Mouse (Mus musculus) forebrain, embryonic 11.5 days (tissue): ENCODE data around the gene Tmem259. TPM values are rescaled to one million over a fixed set of nuclear protein-coding genes. Genes with fewer than 3 reads are reported as not detected.

Experiments
- ATAC-seq: fragments of 200-750 bp; cut with Nextera tagmentation; replicated peaks from 2 replicates; pipeline ENCODE4 v1.8.0; 2017; ENCODE audit warnings: moderate TSS enrichment; ENCODE audit not compliant: low FRiP score
- DNase-seq: peaks from one replicate; pipeline ENCODE4 v3.0.0-alpha.2; 2017; ENCODE audit warnings: low spot score
- H3K27ac ChIP-seq: fragments of 300-500 bp; sonication (generic); 2 replicates; pipeline ENCODE4 v1.5.1; 2014; ENCODE audit warnings: low read depth, low read length
- H3K27me3 ChIP-seq: fragments of 300-500 bp; sonication (generic); 2 replicates; pipeline ENCODE4 v1.6.1; 2014; ENCODE audit warnings: mild to moderate bottlenecking, low read length, mixed read lengths; ENCODE audit not compliant: control insufficient read depth, insufficient read depth
- H3K36me3 ChIP-seq: fragments of 300-500 bp; sonication (generic); 2 replicates; pipeline ENCODE4 v1.6.1; 2014; ENCODE audit warnings: mild to moderate bottlenecking, low read length, moderate library complexity, mixed read lengths; ENCODE audit not compliant: control insufficient read depth, insufficient read depth
- H3K4me1 ChIP-seq: fragments of 300-500 bp; sonication (generic); replicated peaks from 2 replicates; pipeline ENCODE4 v1.6.1; 2014; ENCODE audit warnings: low read length, mixed read lengths; ENCODE audit not compliant: control insufficient read depth, insufficient read depth
- H3K4me2 ChIP-seq: fragments of 300-500 bp; sonication (generic); 2 replicates; pipeline ENCODE4 v1.6.1; 2014; ENCODE audit warnings: low read depth, mild to moderate bottlenecking, low read length, moderate library complexity, mixed read lengths; ENCODE audit not compliant: severe bottlenecking
- H3K4me3 ChIP-seq: fragments of 300-500 bp; sonication (generic); 2 replicates; pipeline ENCODE4 v1.5.1; 2014; ENCODE audit warnings: low read depth, low read length
- H3K9ac ChIP-seq: fragments of 300-500 bp; sonication (generic); 2 replicates; pipeline ENCODE4 v1.6.1; 2014; ENCODE audit warnings: low read length
- H3K9me3 ChIP-seq: fragments of 300-500 bp; sonication (generic); 2 replicates; pipeline ENCODE4 v1.6.1; 2016; ENCODE audit warnings: low read length, mixed read lengths; ENCODE audit not compliant: control insufficient read depth
- WGBS: fragments of 180-500 bp; shearing (Covaris S2); extraction: QIAGEN DNeasy Blood & Tissue Kit; methylation state at CpG from one replicate; pipeline ENCODE4 v1.1.7; 2014; 5-methylcytosine and 5-hydroxymethylcytosine counted together
- polyA plus RNA-seq: library from polyadenylated mRNA; unstranded; fragments of >200 nt; fragmentation: Nextera tagmentation; extraction: Ambion mirVana; gene quantifications from 2 replicates; pipeline ENCODE4 v1.2.1, GENCODE M21; 2014

Gene Tmem259
- polyA plus RNA-seq, 1 experiment from 2014 or later = 17.8 TPM

DNA sequence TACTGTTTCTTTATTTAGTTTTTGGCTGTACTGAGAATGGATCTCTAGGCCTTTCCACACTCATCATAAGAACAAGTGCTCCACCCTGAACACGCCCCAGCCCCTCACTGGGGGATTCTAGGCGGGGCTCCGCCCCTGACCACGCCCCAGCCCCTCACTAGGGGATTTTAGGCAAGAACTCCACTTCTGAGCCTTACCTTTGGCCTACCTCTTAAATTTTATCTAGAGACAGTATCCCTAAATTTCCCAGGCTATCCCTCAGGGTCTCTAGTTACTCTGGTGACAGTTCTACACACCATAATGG, 40.9 kb upstream of the Tmem259 start:
- 70% methylated on average over 4 of the region's 4 CpGs for WGBS
- no peak for DNase-seq
- H3K27me3 ChIP-seq = no peaks in the 10 kb centered on the region
- no peak overlapping the region for H3K4me3 ChIP-seq
- H3K9me3 ChIP-seq = no peaks in the 10 kb centered on the region
- H3K36me3 ChIP-seq = no peaks in the 10 kb centered on the region
- H3K9ac ChIP-seq = no peak overlapping the region
- no peak overlapping the region for H3K4me2 ChIP-seq
- H3K4me1 ChIP-seq = peaks cover under 1% of the 10 kb centered on the region; the same call in 1 of the 2 replicates
- no peak overlapping the region for H3K27ac ChIP-seq
- no peak for ATAC-seq

DNA sequence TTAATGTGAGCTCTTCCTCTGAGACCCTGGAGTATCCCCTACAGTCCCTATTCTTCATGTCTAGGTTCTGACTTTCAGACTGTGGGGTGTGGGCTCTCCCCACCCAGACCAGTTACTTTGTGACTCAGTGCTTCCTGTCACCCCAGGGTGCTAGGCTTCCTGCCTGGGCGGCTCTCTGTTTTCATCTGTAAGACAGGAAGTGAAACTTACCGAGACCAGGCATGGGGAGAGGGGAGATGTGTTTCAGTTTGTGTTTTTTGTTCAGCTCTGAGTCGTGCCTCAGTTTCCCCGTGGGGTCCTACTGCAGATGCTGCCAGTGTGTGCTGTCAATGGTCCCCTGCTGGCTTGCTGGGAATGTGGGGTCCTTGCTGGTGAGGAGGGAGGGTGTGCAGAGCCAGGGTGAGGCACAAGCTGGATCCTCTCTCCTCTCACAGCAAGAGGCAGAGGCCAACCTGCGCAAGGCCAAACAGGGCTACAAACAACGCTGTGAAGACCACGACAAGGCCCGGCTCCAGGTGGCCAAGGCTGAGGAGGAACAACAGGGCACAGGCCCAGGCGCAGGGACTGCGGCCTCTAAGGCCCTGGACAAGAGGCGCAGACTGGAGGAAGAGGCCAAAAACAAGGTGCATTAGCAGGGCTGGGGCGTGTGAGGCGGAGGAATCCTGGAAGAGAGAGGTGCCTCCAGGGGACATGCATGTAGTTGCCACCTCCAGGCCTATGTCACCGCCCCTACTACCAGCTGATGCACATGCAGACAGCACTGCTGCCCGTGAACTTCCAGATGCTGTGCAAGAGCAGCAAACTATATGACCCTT, 40.3 kb upstream of the Tmem259 start:
- Histone ChIP-seq H3K27me3 (peaks cover 2% of the 10 kb centered on the region; the same call in 1 of the 2 replicates), H3K36me3 (no peaks in the 10 kb centered on the region), H3K4me1 (peaks cover 5% of the 10 kb centered on the region; the same call in 1 of the 2 replicates), H3K4me2 (no peak overlapping the region), H3K9me3 (no peaks in the 10 kb centered on the region), H3K27ac (no peak overlapping the region), H3K4me3 (no peak overlapping the region), H3K9ac (no peak overlapping the region)
- no peak for DNase-seq
- WGBS = 80% methylated on average over 15 of the region's 15 CpGs
- no peak for ATAC-seq

DNA sequence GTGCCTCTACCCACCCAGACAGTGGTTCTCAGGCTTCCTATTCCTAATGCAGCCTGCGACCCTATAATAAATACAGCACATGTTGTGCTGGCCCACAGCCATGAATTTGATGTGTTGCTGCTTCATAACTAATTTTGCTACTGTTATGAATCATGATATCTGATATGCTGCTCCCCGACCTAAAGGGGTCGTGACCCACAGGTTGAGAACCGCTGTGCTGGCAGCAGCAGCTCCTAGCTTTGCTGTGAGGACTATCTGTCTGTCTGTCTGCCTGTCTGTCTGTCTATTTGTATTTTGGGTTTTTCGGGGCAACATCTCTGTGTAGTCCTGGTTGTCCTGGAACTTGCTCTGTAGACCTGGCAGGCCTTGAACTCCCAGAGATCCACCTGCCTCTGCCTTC, 39.6 kb upstream of the Tmem259 start:
- peaks cover 2% of the 10 kb centered on the region; the same call in 1 of the 2 replicates for H3K27me3 ChIP-seq
- H3K4me1 ChIP-seq = peaks cover 5% of the 10 kb centered on the region; the same call in 1 of the 2 replicates
- no peaks in the 10 kb centered on the region for H3K36me3 ChIP-seq
- no peak overlapping the region for H3K4me3 ChIP-seq
- DNase-seq (no peak), ATAC-seq (no peak)
- 91% methylated on average over 5 of the region's 5 CpGs for WGBS
- no peak overlapping the region for H3K27ac ChIP-seq
- no peak overlapping the region for H3K9ac ChIP-seq
- no peaks in the 10 kb centered on the region for H3K9me3 ChIP-seq
- no peak overlapping the region for H3K4me2 ChIP-seq

DNA sequence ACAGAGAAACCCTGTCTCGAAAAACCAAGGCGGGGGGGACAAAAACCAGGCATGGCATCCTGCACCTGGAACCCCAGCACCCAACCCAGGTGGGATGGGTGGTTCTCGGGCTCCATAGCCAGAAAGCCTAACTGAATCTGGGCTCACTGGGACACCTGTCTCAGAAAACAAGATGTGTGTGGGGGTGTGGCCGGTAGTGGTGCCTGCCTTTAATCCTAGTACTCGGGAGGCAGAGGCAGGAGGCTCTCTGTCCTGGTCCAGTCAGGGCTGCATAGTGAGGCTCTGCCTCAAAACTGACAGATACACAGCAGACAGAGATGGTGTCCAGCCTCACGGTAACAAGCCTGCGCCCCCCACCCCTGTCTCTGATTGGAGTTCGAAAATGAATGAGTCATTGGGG, 38.7 kb upstream of the Tmem259 start:
- no peaks in the 10 kb centered on the region for H3K9me3 ChIP-seq
- H3K27me3 ChIP-seq = peaks cover 2% of the 10 kb centered on the region; the same call in 1 of the 2 replicates
- H3K9ac ChIP-seq = no peak overlapping the region
- ATAC-seq (no peak), DNase-seq (no peak)
- no peak overlapping the region for H3K4me3 ChIP-seq
- WGBS = 94% methylated on average over 8 of the region's 8 CpGs
- peaks cover 5% of the 10 kb centered on the region; the same call in 1 of the 2 replicates for H3K4me1 ChIP-seq
- no peak overlapping the region for H3K4me2 ChIP-seq
- H3K36me3 ChIP-seq = no peaks in the 10 kb centered on the region
- H3K27ac ChIP-seq = no peak overlapping the region

DNA sequence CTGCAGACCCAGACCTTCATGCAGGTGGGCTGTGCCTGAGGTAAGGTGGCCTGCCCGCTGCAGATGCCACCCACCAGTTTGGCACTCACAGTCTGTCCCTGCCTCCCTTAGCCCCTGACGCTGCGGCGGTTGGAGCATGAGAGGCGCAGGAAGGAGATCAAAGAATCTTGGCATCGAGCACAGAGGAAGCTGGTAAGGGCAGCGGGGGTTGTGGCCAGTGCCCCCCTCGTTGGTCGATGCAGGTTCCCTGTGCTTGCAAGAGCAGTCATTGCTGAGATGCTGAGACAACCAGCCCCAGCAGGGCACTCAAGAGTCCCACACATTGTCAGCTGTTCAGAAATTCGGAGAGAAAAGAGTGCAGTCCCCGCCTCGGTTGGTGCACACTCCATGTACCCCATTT, 38.0 kb upstream of the Tmem259 start:
- no peaks in the 10 kb centered on the region for H3K9me3 ChIP-seq
- WGBS = 91% methylated on average over 12 of the region's 12 CpGs
- no peak overlapping the region for H3K27ac ChIP-seq
- H3K27me3 ChIP-seq = peaks cover 2% of the 10 kb centered on the region; the same call in 1 of the 2 replicates
- peaks cover 5% of the 10 kb centered on the region; the same call in 1 of the 2 replicates for H3K4me1 ChIP-seq
- H3K36me3 ChIP-seq = no peaks in the 10 kb centered on the region
- DNase-seq (no peak), ATAC-seq (no peak)
- H3K4me3 ChIP-seq = no peak overlapping the region
- no peak overlapping the region for H3K4me2 ChIP-seq
- no peak overlapping the region for H3K9ac ChIP-seq

DNA sequence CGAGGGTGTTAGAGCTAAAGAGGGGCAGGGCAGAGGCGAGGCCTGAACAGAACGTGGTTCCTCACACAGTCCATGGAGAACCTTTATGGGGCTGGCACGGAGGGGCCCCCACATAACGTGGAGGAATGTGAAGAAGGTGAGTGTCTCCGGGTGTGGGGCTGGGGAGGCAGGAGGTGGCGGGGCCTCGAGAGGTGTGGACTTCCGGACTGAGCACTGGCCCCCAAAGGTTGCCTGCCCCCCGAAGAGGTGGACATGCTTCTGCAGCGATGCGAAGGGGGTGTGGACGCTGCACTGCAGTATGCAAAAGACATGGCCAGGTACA, 37.2 kb upstream of the Tmem259 start:
- DNase-seq (no peak), ATAC-seq (no peak)
- Histone ChIP-seq H3K9ac (no peak overlapping the region), H3K36me3 (no peaks in the 10 kb centered on the region), H3K27ac (no peak overlapping the region), H3K27me3 (peaks cover 2% of the 10 kb centered on the region; the same call in 1 of the 2 replicates), H3K4me3 (no peak overlapping the region), H3K4me2 (no peak overlapping the region), H3K9me3 (no peaks in the 10 kb centered on the region), H3K4me1 (peaks cover 5% of the 10 kb centered on the region; the same call in 1 of the 2 replicates)
- 91% methylated on average over 13 of the region's 13 CpGs for WGBS

DNA sequence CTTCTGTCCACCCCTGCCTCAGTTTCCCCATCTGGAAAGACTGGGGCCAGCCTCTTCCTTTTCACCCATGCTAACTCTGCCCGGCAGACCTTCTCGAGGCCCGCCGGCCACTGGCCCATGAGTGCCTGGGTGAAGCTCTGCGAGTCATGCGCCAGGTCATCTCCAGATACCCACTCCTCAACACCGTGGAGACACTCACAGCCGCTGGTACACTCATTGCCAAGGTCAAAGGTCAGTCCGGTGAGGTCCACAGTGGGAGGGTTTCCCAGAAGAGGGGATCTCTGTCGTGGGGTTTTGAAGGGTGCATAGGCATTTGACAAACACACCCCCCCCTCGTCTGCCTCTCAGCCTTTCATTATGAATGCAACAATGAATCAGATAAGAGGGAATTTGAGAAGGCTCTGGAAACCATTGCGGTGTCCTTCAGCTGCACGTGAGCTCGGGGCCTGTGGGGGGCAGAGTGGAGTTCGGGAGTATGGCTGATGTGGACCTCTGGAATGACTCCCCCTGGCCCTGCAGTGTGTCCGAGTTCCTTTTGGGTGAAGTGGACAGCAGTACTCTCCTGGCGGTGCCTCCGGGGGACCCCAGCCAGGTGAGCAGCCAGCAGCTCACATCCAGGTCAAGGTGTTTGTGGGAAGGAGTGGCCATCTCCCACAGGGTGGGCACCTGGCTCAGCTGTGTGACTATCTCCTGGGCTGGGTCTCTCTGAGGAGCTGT, 36.6 kb upstream of the Tmem259 start:
- DNase-seq = no peak
- Histone ChIP-seq H3K9ac (no peak overlapping the region), H3K27me3 (peaks cover 2% of the 10 kb centered on the region; the same call in 1 of the 2 replicates)

DNA sequence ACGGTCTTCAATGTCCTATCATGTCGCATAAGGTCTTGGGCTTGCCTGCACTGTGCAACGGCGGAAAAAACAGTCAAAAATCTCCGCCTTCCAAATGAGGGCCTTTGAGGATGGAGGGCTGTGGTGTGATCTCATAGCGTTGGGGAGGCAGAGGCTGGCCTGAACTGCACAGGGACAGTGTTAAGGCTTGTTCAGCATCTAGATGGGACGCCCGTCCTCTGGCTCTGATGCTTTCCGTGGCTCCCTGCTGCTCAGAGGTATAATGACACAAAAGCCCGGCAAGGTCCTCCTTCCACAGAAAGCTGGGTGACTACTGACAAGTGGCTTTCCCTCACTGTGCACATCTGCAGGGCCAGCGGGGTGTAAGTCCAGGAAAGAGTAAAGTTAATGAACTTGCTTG, 36.1 kb upstream of the Tmem259 start:
- H3K36me3 ChIP-seq = no peaks in the 10 kb centered on the region
- DNase-seq (no peak), ATAC-seq (no peak)
- no peaks in the 10 kb centered on the region for H3K9me3 ChIP-seq
- H3K4me3 ChIP-seq = peak overlapping the region; percentile 21; the same call in 1 of the 2 replicates
- peak overlapping the region; percentile 40 for H3K4me2 ChIP-seq
- H3K4me1 ChIP-seq = peaks cover 5% of the 10 kb centered on the region; the same call in 1 of the 2 replicates
- H3K27me3 ChIP-seq = peaks cover 5% of the 10 kb centered on the region
- H3K27ac ChIP-seq = no peak overlapping the region
- H3K9ac ChIP-seq = peak overlapping the region; percentile 37
- 16% methylated on average over 11 of the region's 11 CpGs for WGBS

More for the DNA sequence above, 36.6 kb upstream of the Tmem259 start:
- Histone ChIP-seq H3K4me1 (peaks cover 5% of the 10 kb centered on the region; the same call in 1 of the 2 replicates), H3K9me3 (no peaks in the 10 kb centered on the region), H3K4me3 (no peak overlapping the region), H3K4me2 (no peak overlapping the region), H3K36me3 (no peaks in the 10 kb centered on the region), H3K27ac (no peak overlapping the region)
- no peak for ATAC-seq
- 83% methylated on average over 18 of the region's 18 CpGs for WGBS
